ENCODE assay signal across 8 mouse cellular contexts in the genomic region with DNA sequence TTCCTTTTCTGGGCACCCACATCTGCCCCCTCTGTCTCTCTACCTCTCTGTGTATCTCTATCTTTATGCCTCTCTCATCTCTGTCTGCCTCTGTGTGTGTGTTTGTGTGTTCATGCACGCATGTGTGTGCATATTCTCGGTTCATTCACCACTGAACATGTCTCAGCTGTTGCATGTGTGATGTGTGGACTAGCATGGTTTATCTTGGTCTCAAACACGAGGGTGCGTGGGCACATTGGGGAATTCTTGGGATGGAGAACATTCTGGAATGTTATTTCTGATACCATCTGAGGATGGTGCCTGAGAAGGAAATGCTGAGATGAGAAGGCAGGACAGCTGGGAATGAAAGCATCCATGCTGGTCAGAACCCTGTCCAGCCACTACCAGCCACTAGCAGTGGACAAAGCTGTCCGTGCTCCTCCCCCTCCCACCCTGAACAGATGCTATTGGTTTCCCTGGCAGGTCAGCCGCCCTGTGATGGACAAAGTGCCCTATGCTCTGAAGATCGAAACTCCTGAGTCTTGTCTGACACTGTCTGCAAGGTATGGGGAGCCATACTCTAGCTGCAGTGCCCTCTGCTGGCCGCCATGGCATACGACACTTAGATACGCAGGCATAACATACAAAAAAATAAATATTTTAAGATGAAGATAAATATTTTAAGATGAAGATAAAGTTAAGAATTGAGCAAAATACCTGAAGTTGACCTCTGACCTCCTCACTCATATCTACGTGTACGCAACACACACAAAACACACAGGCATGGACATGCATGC. TPM values are rescaled to one million over a fixed set of nuclear protein-coding genes. Genes with fewer than 3 reads are reported as not detected.
DNase-seq lines count a peak whose midpoint lies in the region; ATAC-seq and TF ChIP-seq lines count a peak whose summit lies in the region.

No protein-coding gene starts in this region.

- H3K27ac ChIP-seq in kidney, embryonic 16.5 days (ENCODE audit: low read length): no peak overlapping the region
- H3K27ac ChIP-seq in ES-Bruce4 (ENCODE audit: insufficient read depth, low read length): no peak overlapping the region
- H3K27ac ChIP-seq in bone marrow macrophage, adult 2 months (ENCODE audit: insufficient read depth, low read depth, low read length): no peak overlapping the region
- H3K27ac ChIP-seq in forebrain, embryonic 16.5 days (ENCODE audit: low read length): no peak overlapping the region

- no peak overlapping the region for H3K4me3 ChIP-seq in kidney, embryonic 16.5 days (ENCODE audit: low read length)
- H3K4me3 ChIP-seq in ES-Bruce4 (ENCODE audit: low read depth, low read length): no peak overlapping the region
- H3K4me3 ChIP-seq in bone marrow macrophage, adult 2 months (ENCODE audit: insufficient read depth, low read length): no peak overlapping the region
- H3K4me3 ChIP-seq in forebrain, embryonic 16.5 days (replicated peaks; ENCODE audit: low read length): no peak overlapping the region

- 54% methylated on average over 12 of the region's 12 CpGs for WGBS in kidney, embryonic 16.5 days
- 49% methylated on average over 12 of the region's 12 CpGs for WGBS in forebrain, embryonic 16.5 days

- H3K9me3 ChIP-seq in kidney, embryonic 16.5 days (ENCODE audit: low read length): no peaks in the 10 kb centered on the region
- no peaks in the 10 kb centered on the region for H3K9me3 ChIP-seq in ES-Bruce4 (replicated peaks; ENCODE audit: control insufficient read depth, insufficient read depth, low read length, poor library complexity, severe bottlenecking)
- H3K9me3 ChIP-seq in forebrain, embryonic 16.5 days (ENCODE audit: control insufficient read depth, low read length): no peaks in the 10 kb centered on the region

- no peak overlapping the region for H3K9ac ChIP-seq in kidney, embryonic 16.5 days (replicated peaks; ENCODE audit: low read length)
- no peak overlapping the region for H3K9ac ChIP-seq in ES-Bruce4 (ENCODE audit: low read depth, poor library complexity, severe bottlenecking)
- no peak overlapping the region for H3K9ac ChIP-seq in forebrain, embryonic 16.5 days (replicated peaks; ENCODE audit: low read depth, low read length)

- peak; percentile 88 for TF ChIP-seq CTCF in ES-Bruce4 (IDR thresholded peaks at IDR 0.05; ENCODE audit: low read depth, low read length)
- TF ChIP-seq CTCF in bone marrow macrophage, adult 2 months (IDR thresholded peaks at IDR 0.05; ENCODE audit: low read depth, low read length): peak; percentile 63; the same call in 1 of the 2 replicates

- no peaks in the 10 kb centered on the region for H3K27me3 ChIP-seq in kidney, embryonic 16.5 days (ENCODE audit: insufficient read depth, low read length)
- no peaks in the 10 kb centered on the region for H3K27me3 ChIP-seq in ES-Bruce4 (ENCODE audit: control insufficient read depth, insufficient read depth, low read length, poor library complexity, severe bottlenecking)
- no peaks in the 10 kb centered on the region for H3K27me3 ChIP-seq in forebrain, embryonic 16.5 days (replicated peaks; ENCODE audit: control insufficient read depth, insufficient read depth, low read length)

- no peak overlapping the region for H3K4me2 ChIP-seq in kidney, embryonic 16.5 days (replicated peaks; ENCODE audit: low read depth, low read length)
- H3K4me2 ChIP-seq in forebrain, embryonic 16.5 days (ENCODE audit: low read length): no peak overlapping the region

- no peaks in the 10 kb centered on the region for H3K4me1 ChIP-seq in kidney, embryonic 16.5 days (ENCODE audit: insufficient read depth, low read length)
- no peaks in the 10 kb centered on the region for H3K4me1 ChIP-seq in ES-Bruce4 (ENCODE audit: control insufficient read depth, insufficient read depth, low read length)
- peaks cover 7% of the 10 kb centered on the region for H3K4me1 ChIP-seq in bone marrow macrophage, adult 2 months (ENCODE audit: control insufficient read depth, insufficient read depth, low read length)
- H3K4me1 ChIP-seq in forebrain, embryonic 16.5 days (replicated peaks; ENCODE audit: control insufficient read depth, insufficient read depth, low read length): no peaks in the 10 kb centered on the region; the same call in 1 of the 2 replicates

- no peaks in the 10 kb centered on the region for H3K36me3 ChIP-seq in kidney, embryonic 16.5 days (ENCODE audit: insufficient read depth, low read length)
- H3K36me3 ChIP-seq in ES-Bruce4 (ENCODE audit: control insufficient read depth, insufficient read depth, low read length, poor library complexity, severe bottlenecking): no peaks in the 10 kb centered on the region
- H3K36me3 ChIP-seq in forebrain, embryonic 16.5 days (ENCODE audit: control insufficient read depth, insufficient read depth): no peaks in the 10 kb centered on the region

- ATAC-seq in kidney, embryonic 16.5 days (ENCODE audit: low FRiP score, low TSS enrichment): no peak
- peak; percentile 39; the same call in 1 of the 2 replicates for ATAC-seq in forebrain, embryonic 16.5 days
- ATAC-seq in megakaryocyte-erythroid progenitor cell, adult 5-6 weeks (replicated peaks; ENCODE audit: low FRiP score, low TSS enrichment, poor library complexity, severe bottlenecking): peak; percentile 47; the same call in 1 of the 2 replicates

- DNase-seq in kidney, adult 18-20 months: peak; percentile 58
- peak; percentile 31 to 61 for DNase-seq in layer of hippocampus, postnatal 25 days (ENCODE audit: extremely low spot score in 1 of 2, low spot score in 1 of 2)
- peak; percentile 12 for DNase-seq in yolk sac, embryonic 10.5 days (ENCODE audit: low spot score)

- TF ChIP-seq EP300 in ES-Bruce4 (IDR thresholded peaks at IDR 0.05; ENCODE audit: insufficient read depth, low read depth, low read length): no peak

- no peak for TF ChIP-seq POLR2A in ES-Bruce4 (IDR thresholded peaks at IDR 0.05; ENCODE audit: insufficient read depth, low read length)
- TF ChIP-seq POLR2A in bone marrow macrophage, adult 2 months (IDR thresholded peaks at IDR 0.05; ENCODE audit: borderline replicate concordance, low read depth, low read length): no peak

RNA-seq across cellular contexts. Expression of a gene that starts 25.3 kb away (rescaled TPM):
- 12.6 and 16.5 TPM in 2 replicates for polyA plus RNA-seq in kidney, embryonic 16.5 days (2015; fragmentation: Nextera tagmentation; extraction: Ambion mirVana)
- polyA plus RNA-seq in ES-Bruce4 (2011; ENCODE audit: insufficient read depth, insufficient read length, low read depth, missing spikeins): 29.3 and 31.7 TPM in 2 replicates
- 26.2 and 28.2 TPM in 2 replicates for polyA plus RNA-seq in bone marrow macrophage, adult 2 months (2012; ENCODE audit: insufficient read depth, insufficient read length, missing spikeins)
- 21.5 and 25.8 TPM in 2 replicates for polyA plus RNA-seq in forebrain, embryonic 16.5 days (2015; fragmentation: Nextera tagmentation; extraction: Ambion mirVana)
- total RNA-seq in layer of hippocampus, postnatal 25 days (2021): 10 to 100 TPM; 84.3 to 90.7 TPM
- total RNA-seq in megakaryocyte-erythroid progenitor cell, adult 5-6 weeks (2014; fragmentation: Nextera tagmentation): 38.0 and 52.8 TPM in 2 replicates
- 36.6 and 47.4 TPM in 2 replicates for total RNA-seq in megakaryocyte-erythroid progenitor cell, adult 5-6 weeks (2017)
